Mouse (Mus musculus): ENCODE results near the gene Gtf2i. TPM values are rescaled to one million over a fixed set of nuclear protein-coding genes. Genes with fewer than 3 reads are reported as not detected.

Gtf2i gene
- polyA plus RNA-seq, 1 experiment from 2014 or later = 239 TPM

DNA sequence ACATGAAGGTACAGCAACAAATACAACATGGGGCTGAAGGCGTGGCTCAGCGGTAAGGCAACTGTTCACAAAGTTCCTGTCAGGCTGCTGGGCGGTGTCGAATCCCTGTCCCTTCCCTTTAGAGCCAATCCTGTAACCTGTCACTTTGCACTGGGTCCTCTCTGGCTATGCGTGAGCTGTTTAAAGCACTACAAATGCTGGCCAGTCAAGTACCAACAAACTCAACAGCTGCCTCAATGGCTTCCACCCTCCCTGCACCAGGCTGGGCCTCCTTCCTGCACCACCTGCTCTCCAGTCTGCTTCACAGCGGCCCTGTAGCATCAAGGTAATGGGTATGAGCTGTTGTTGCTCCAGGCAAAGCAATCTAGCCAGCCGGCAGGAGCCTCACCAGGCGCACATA lies 45.8 kb downstream of the Gtf2i start:
- no peak overlapping the region for H3K4me2 ChIP-seq (ENCODE audit: low read depth, low read length, severe bottlenecking)

DNA sequence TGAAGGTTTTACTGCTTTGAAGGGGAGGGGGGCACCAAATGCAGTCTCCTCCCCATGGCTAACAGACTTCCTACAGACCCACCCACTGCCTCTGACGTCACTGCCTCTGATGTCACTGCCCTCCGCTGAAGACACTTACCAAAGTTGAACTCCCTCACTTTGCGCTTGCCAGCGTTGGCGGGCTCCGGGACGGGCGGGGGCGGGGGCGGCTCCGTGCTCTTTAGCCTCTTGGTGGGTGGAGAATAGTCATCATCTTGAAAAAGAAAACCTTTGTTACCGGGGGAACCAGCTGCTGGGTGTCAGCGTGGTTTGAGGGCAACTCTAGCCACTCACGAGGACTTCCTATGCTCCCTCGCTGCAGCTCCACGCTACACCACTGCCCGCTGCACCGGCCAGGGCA lies 48.2 kb downstream of the Gtf2i start:
- Histone ChIP-seq H3K4me3 (ENCODE audit: low read depth, low read length) (no peak overlapping the region), H3K27ac (ENCODE audit: low read depth, low read length) (no peak overlapping the region), H3K27me3 (ENCODE audit: control insufficient read depth, insufficient read depth, low read length) (no peaks in the 10 kb centered on the region), H3K36me3 (ENCODE audit: control insufficient read depth, insufficient read depth, low read length) (peaks cover 28% of the 10 kb centered on the region), H3K9me3 (ENCODE audit: control insufficient read depth, low read length) (no peaks in the 10 kb centered on the region), H3K4me2 (ENCODE audit: low read depth, low read length, severe bottlenecking) (no peak overlapping the region), H3K4me1 (replicated peaks; ENCODE audit: control insufficient read depth, insufficient read depth, low read length) (no peaks in the 10 kb centered on the region), H3K9ac (ENCODE audit: low read length) (no peak overlapping the region)
- 92% methylated on average over 18 of the region's 18 CpGs for WGBS
- DNase-seq (ENCODE audit: low spot score) (no peak), ATAC-seq (replicated peaks; ENCODE audit: low FRiP score) (no peak)

More for the DNA sequence above, 45.8 kb downstream of the Gtf2i start:
- H3K9me3 ChIP-seq (ENCODE audit: control insufficient read depth, low read length) = no peaks in the 10 kb centered on the region
- DNase-seq (ENCODE audit: low spot score) (no peak), ATAC-seq (replicated peaks; ENCODE audit: low FRiP score) (no peak)
- peaks cover 24% of the 10 kb centered on the region for H3K36me3 ChIP-seq (ENCODE audit: control insufficient read depth, insufficient read depth, low read length)
- H3K4me1 ChIP-seq (replicated peaks; ENCODE audit: control insufficient read depth, insufficient read depth, low read length) = no peaks in the 10 kb centered on the region
- WGBS = 98% methylated on average over 8 of the region's 8 CpGs
- H3K27me3 ChIP-seq (ENCODE audit: control insufficient read depth, insufficient read depth, low read length) = no peaks in the 10 kb centered on the region
- H3K9ac ChIP-seq (ENCODE audit: low read length) = no peak overlapping the region
- no peak overlapping the region for H3K4me3 ChIP-seq (ENCODE audit: low read depth, low read length)
- H3K27ac ChIP-seq (ENCODE audit: low read depth, low read length) = no peak overlapping the region

DNA sequence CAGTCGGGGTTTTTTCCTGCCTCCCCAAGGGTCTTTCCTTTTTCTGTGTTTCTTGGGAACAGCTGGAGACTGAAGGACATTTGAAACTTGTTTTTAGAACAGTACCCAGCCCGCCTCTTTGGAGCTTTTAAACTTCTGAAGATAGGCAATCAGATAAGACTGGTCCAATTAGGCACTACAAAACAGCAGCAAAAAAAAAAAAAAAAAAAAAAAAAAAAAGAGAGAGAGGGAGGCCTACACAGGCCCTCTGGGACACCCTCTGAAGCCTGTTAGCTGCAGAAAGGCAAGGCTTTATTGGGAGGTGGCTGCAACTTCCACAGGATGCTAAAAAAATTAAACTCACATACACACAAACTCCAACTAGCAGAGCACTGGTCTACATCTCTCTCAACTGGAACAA lies 48.7 kb downstream of the Gtf2i start:
- no peak for ATAC-seq (replicated peaks; ENCODE audit: low FRiP score)

DNA sequence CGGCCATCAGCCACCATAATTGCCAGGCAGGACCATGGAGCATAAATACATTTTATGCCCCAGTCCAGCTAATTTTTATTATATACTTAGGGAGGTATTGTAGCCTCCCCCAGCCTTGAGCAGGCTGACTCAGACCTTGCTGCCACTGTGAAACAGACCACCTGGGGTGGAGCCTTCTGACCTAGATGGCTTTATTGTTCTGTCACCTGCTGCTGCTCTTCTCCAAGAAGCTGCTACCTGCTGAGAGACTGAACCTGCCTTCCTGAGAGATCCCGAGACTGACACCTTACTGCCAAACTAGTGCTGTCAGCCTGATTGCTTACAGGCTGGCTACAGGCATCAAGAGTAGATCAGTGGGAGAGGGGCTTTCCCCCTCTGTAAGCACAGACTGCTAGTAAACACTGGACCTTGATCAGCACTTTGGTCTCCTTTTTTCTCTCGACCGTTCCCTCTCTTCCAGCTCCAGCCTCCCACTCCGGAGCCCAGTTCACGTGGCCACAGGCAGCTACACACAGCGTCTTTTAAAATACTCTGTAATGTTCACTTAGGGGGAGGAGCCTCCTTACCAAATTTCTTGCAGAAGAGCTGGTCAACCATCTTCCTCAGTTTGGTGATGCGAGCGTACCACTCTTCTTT lies 54.4 kb downstream of the Gtf2i start:
- 96% methylated on average over 9 of the region's 9 CpGs for WGBS

More for the DNA sequence above, 48.7 kb downstream of the Gtf2i start:
- Histone ChIP-seq H3K9ac (ENCODE audit: low read length) (no peak overlapping the region), H3K4me1 (replicated peaks; ENCODE audit: control insufficient read depth, insufficient read depth, low read length) (no peaks in the 10 kb centered on the region), H3K9me3 (ENCODE audit: control insufficient read depth, low read length) (no peaks in the 10 kb centered on the region), H3K4me3 (ENCODE audit: low read depth, low read length) (no peak overlapping the region), H3K27me3 (ENCODE audit: control insufficient read depth, insufficient read depth, low read length) (no peaks in the 10 kb centered on the region), H3K4me2 (ENCODE audit: low read depth, low read length, severe bottlenecking) (no peak overlapping the region), H3K27ac (ENCODE audit: low read depth, low read length) (no peak overlapping the region), H3K36me3 (ENCODE audit: control insufficient read depth, insufficient read depth, low read length) (peaks cover 32% of the 10 kb centered on the region)
- 88% methylated on average over 2 of the region's 2 CpGs for WGBS
- no peak for DNase-seq (ENCODE audit: low spot score)

DNA sequence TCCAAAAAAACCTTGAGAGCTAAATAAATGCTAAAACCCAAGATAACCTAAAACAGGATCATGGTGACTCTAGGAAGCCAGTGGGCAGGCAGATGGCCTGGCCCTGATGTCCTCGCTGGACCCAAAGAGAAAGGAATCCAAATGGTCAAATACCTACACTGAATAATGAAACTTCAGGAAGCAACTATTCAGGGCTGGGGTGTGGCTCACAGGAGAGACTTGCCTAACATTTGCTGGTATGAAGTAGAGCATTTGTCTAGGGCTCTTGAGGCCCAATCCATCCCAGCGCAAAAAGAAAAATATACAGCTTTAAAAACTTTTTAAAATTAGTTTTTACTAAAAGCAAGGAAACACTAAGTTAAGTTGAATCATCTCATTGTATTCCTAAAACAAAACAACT lies 55.6 kb downstream of the Gtf2i start:
- ATAC-seq (replicated peaks; ENCODE audit: low FRiP score) (no peak), DNase-seq (ENCODE audit: low spot score) (no peak)
- WGBS = 93% methylated on average over 2 of the region's 2 CpGs
- H3K4me1 ChIP-seq (replicated peaks; ENCODE audit: control insufficient read depth, insufficient read depth, low read length) = no peaks in the 10 kb centered on the region
- H3K36me3 ChIP-seq (ENCODE audit: control insufficient read depth, insufficient read depth, low read length) = peaks cover 44% of the 10 kb centered on the region
- H3K4me2 ChIP-seq (ENCODE audit: low read depth, low read length, severe bottlenecking) = no peak overlapping the region
- H3K4me3 ChIP-seq (ENCODE audit: low read depth, low read length) = no peak overlapping the region
- H3K9me3 ChIP-seq (ENCODE audit: control insufficient read depth, low read length) = no peaks in the 10 kb centered on the region
- no peak overlapping the region for H3K27ac ChIP-seq (ENCODE audit: low read depth, low read length)
- H3K9ac ChIP-seq (ENCODE audit: low read length) = no peak overlapping the region
- H3K27me3 ChIP-seq (ENCODE audit: control insufficient read depth, insufficient read depth, low read length) = no peaks in the 10 kb centered on the region

More for the DNA sequence above, 54.4 kb downstream of the Gtf2i start:
- Histone ChIP-seq H3K9ac (ENCODE audit: low read length) (no peak overlapping the region), H3K4me2 (ENCODE audit: low read depth, low read length, severe bottlenecking) (no peak overlapping the region), H3K4me3 (ENCODE audit: low read depth, low read length) (no peak overlapping the region), H3K9me3 (ENCODE audit: control insufficient read depth, low read length) (no peaks in the 10 kb centered on the region), H3K36me3 (ENCODE audit: control insufficient read depth, insufficient read depth, low read length) (peaks cover 40% of the 10 kb centered on the region), H3K27me3 (ENCODE audit: control insufficient read depth, insufficient read depth, low read length) (no peaks in the 10 kb centered on the region), H3K4me1 (replicated peaks; ENCODE audit: control insufficient read depth, insufficient read depth, low read length) (no peaks in the 10 kb centered on the region), H3K27ac (ENCODE audit: low read depth, low read length) (no peak overlapping the region)
- no peak for DNase-seq (ENCODE audit: low spot score)
- ATAC-seq (replicated peaks; ENCODE audit: low FRiP score) = no peak

DNA sequence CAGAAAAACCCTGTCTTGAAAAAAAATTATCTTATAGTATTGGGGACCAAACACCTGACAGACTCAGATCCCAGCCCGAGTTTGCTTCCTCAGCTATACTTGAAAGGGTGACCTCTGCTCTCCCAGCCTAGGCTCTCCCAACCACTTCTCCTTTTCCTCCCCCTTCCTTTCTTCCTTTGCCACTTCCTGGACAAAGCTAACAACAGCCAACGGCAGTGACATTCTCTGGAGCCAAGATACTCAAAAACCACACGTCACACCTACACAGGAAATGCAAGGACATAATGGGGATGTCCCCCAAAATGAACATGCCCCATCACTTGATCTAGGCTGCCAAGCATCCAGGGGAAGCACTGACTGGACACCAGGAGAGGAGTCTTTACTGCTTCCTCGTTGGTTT lies 56.2 kb downstream of the Gtf2i start:
- Histone ChIP-seq H3K9me3 (ENCODE audit: control insufficient read depth, low read length) (no peaks in the 10 kb centered on the region), H3K27me3 (ENCODE audit: control insufficient read depth, insufficient read depth, low read length) (no peaks in the 10 kb centered on the region), H3K4me1 (replicated peaks; ENCODE audit: control insufficient read depth, insufficient read depth, low read length) (no peaks in the 10 kb centered on the region), H3K4me3 (ENCODE audit: low read depth, low read length) (no peak overlapping the region), H3K27ac (ENCODE audit: low read depth, low read length) (no peak overlapping the region), H3K9ac (ENCODE audit: low read length) (no peak overlapping the region), H3K36me3 (ENCODE audit: control insufficient read depth, insufficient read depth, low read length) (peaks cover 45% of the 10 kb centered on the region), H3K4me2 (ENCODE audit: low read depth, low read length, severe bottlenecking) (no peak overlapping the region)
- no peak for ATAC-seq (replicated peaks; ENCODE audit: low FRiP score)
- DNase-seq (ENCODE audit: low spot score) = no peak
- 81% methylated on average over 4 of the region's 4 CpGs for WGBS

DNA sequence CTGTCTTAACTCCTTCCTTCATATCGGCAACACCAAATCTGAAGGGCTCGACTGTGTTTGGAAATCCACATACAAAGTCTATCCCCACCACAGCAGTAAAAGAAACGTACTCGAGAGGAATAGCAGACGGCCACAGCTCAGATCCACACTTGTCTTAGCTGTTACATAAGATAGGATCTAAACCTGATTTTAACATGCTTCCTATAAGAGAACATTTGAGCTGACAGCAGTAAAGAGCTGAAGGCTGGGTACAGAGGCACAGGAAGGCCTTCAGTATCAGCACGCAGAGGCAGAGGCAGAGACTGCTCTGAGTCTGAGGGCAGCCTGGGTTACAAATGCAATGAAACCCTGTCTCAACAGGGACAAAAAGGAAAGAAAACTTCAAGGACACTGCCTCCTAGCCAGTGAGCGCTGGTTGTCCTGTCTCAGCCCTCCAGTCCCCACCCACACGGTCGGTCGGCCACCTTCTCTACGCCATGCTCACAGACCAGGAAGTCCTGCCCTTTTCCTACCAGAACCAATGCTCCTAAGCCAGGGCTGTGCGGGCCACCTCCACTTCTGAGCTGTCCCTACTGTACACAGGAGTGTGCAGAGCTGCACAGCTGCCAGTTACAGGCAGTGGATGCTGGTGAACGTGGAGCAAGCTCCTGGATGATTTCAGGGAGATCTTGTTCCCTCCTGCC lies 57.1 kb downstream of the Gtf2i start:
- Histone ChIP-seq H3K9ac (ENCODE audit: low read length) (no peak overlapping the region), H3K4me3 (ENCODE audit: low read depth, low read length) (no peak overlapping the region), H3K27ac (ENCODE audit: low read depth, low read length) (no peak overlapping the region), H3K4me1 (replicated peaks; ENCODE audit: control insufficient read depth, insufficient read depth, low read length) (no peaks in the 10 kb centered on the region), H3K27me3 (ENCODE audit: control insufficient read depth, insufficient read depth, low read length) (no peaks in the 10 kb centered on the region), H3K4me2 (ENCODE audit: low read depth, low read length, severe bottlenecking) (no peak overlapping the region), H3K9me3 (ENCODE audit: control insufficient read depth, low read length) (no peaks in the 10 kb centered on the region), H3K36me3 (ENCODE audit: control insufficient read depth, insufficient read depth, low read length) (peaks cover 44% of the 10 kb centered on the region)
- ATAC-seq (replicated peaks; ENCODE audit: low FRiP score) = no peak
- 91% methylated on average over 13 of the region's 13 CpGs for WGBS
- no peak for DNase-seq (ENCODE audit: low spot score)

DNA sequence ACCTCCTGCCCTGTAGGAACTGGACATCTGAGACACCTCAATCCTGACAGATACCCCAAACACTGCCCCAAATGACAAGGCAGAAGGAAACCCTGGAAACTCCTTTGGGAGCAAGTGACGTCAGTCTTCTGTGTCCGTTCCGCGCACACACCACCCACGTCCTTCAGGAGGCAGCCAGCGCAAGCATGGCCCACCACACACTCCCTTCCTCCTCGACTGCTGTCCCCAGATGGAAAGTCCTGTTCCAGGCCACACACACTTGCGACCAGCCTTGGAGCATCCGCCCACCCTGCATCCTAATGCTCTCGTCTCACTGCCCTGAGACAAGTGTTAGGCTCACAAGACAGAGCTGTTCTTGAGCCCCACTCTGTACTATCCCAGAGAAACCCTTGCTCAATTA lies 59.3 kb downstream of the Gtf2i start:
- H3K9me3 ChIP-seq (ENCODE audit: control insufficient read depth, low read length) = no peaks in the 10 kb centered on the region
- H3K36me3 ChIP-seq (ENCODE audit: control insufficient read depth, insufficient read depth, low read length) = peaks cover 45% of the 10 kb centered on the region
- DNase-seq (ENCODE audit: low spot score) = no peak
- H3K9ac ChIP-seq (ENCODE audit: low read length) = no peak overlapping the region
- H3K27ac ChIP-seq (ENCODE audit: low read depth, low read length) = no peak overlapping the region
- H3K4me2 ChIP-seq (ENCODE audit: low read depth, low read length, severe bottlenecking) = no peak overlapping the region
- WGBS = 90% methylated on average over 10 of the region's 10 CpGs
- H3K27me3 ChIP-seq (ENCODE audit: control insufficient read depth, insufficient read depth, low read length) = no peaks in the 10 kb centered on the region
- H3K4me1 ChIP-seq (replicated peaks; ENCODE audit: control insufficient read depth, insufficient read depth, low read length) = no peaks in the 10 kb centered on the region
- H3K4me3 ChIP-seq (ENCODE audit: low read depth, low read length) = no peak overlapping the region
- ATAC-seq (replicated peaks; ENCODE audit: low FRiP score) = no peak

DNA sequence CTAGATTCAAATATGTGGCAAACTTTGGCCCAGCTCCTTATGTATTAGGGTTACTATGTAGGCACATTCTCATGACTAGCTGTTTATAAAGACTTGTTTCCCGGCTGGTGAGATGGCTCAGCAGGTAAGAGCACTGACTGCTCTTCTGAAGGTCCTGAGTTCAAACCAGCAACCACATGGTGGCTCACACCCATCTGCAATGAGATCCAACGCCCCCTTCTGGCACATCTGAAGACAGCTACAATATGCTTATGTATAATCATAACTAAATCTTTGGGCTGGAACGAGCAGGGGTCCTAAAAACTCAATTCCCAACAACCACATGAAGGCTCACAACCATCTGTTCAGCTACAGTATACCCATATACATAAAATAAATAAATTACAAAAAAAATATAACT lies 60.8 kb downstream of the Gtf2i start:
- WGBS = 87% methylated on average over 3 of the region's 3 CpGs

More for the DNA sequence above, 60.8 kb downstream of the Gtf2i start:
- ATAC-seq (replicated peaks; ENCODE audit: low FRiP score) (no peak), DNase-seq (ENCODE audit: low spot score) (no peak)
- H3K9me3 ChIP-seq (ENCODE audit: control insufficient read depth, low read length) = no peaks in the 10 kb centered on the region
- H3K27ac ChIP-seq (ENCODE audit: low read depth, low read length) = no peak overlapping the region
- peaks cover 52% of the 10 kb centered on the region for H3K36me3 ChIP-seq (ENCODE audit: control insufficient read depth, insufficient read depth, low read length)
- H3K4me1 ChIP-seq (replicated peaks; ENCODE audit: control insufficient read depth, insufficient read depth, low read length) = no peaks in the 10 kb centered on the region
- H3K4me2 ChIP-seq (ENCODE audit: low read depth, low read length, severe bottlenecking) = no peak overlapping the region
- no peaks in the 10 kb centered on the region for H3K27me3 ChIP-seq (ENCODE audit: control insufficient read depth, insufficient read depth, low read length)
- H3K4me3 ChIP-seq (ENCODE audit: low read depth, low read length) = no peak overlapping the region
- H3K9ac ChIP-seq (ENCODE audit: low read length) = no peak overlapping the region

All from forebrain, embryonic 11.5 days (tissue).